In genomic region chr14:55491291-55491833, GRCm38 (mm10) we compare ENCODE assay signal across 1 mouse cellular context.
TF ChIP-seq lines count a peak whose summit lies in the region.

No protein-coding gene starts in this region.

TF ChIP-seq in MEL, 35 proteins besides CTCF, POLR2A, EP300 and RAD21:
- TF ChIP-seq HCFC1 (IDR thresholded peaks at IDR 0.05; ENCODE audit: low read depth, low read length) (peak; percentile 33; the same call in 1 of the 2 replicates), MYB (IDR thresholded peaks at IDR 0.05; ENCODE audit: low read depth, low read length) (no peak), USF2 (IDR thresholded peaks at IDR 0.05; ENCODE audit: borderline replicate concordance in 1 of 2, insufficient read depth in 1 of 2, low read depth in 1 of 2, low read length in 2 of 2) (no peak), NELFE (IDR thresholded peaks at IDR 0.05; ENCODE audit: low read depth, low read length) (0 out of 2 replicates have a peak, but pooled peaks have one; percentile 16), MXI1 (IDR thresholded peaks at IDR 0.05; ENCODE audit: low read depth, low read length) (peak; percentile 69), ELF1 (IDR thresholded peaks at IDR 0.05; ENCODE audit: low read depth, low read length) (0 out of 2 replicates have a peak, but pooled peaks have one; percentile 35), MYC (IDR thresholded peaks at IDR 0.05; ENCODE audit: low read depth, low read length) (no peak), ZKSCAN1 (IDR thresholded peaks at IDR 0.05; ENCODE audit: low read depth, low read length) (no peak), UBTF (IDR thresholded peaks at IDR 0.05; ENCODE audit: borderline replicate concordance, insufficient read depth, low read depth, low read length) (no peak), SIN3A (IDR thresholded peaks at IDR 0.05; ENCODE audit: low read length) (peak; percentile 92), RCOR1 (IDR thresholded peaks at IDR 0.05; ENCODE audit: low read depth, low read length) (0 out of 2 replicates have a peak, but pooled peaks have one; percentile 47), GATA1 (IDR thresholded peaks at IDR 0.05; ENCODE audit: low read depth, low read length) (peak; percentile 46; the same call in 1 of the 2 replicates), MAZ (IDR thresholded peaks at IDR 0.05; ENCODE audit: low read depth, low read length) (peak; percentile 95), ZMIZ1 (IDR thresholded peaks at IDR 0.05; ENCODE audit: low read depth, low read length) (no peak)
TF ChIP-seq in MEL: peak in this region for 8.
